Mouse (Mus musculus) G1E (cell line): ENCODE data around the gene Tbc1d16. TPM values are rescaled to one million over a fixed set of nuclear protein-coding genes. Genes with fewer than 3 reads are reported as not detected.

ENCODE experiments used
- ATAC-seq: 2 replicates; pipeline ENCODE4 v1.8.0; 2016; ENCODE audit warnings: mild to moderate bottlenecking; ENCODE audit not compliant: insufficient number of reproducible peaks, poor library complexity, low FRiP score, severe bottlenecking; ENCODE audit errors: extremely low read depth
- DNase-seq: peaks from one replicate; pipeline ENCODE4 v3.0.0; 2012; ENCODE audit warnings: low spot score
- H3K27me3 ChIP-seq: 2 replicates; pipeline ENCODE4 v1.6.1; 2012; ENCODE audit warnings: mild to moderate bottlenecking, low read length, inconsistent platforms; ENCODE audit not compliant: insufficient read depth
- H3K36me3 ChIP-seq: replicated peaks from 2 replicates; pipeline ENCODE3; 2012; ENCODE audit warnings: mild to moderate bottlenecking, inconsistent platforms
- H3K4me1 ChIP-seq: 2 replicates; pipeline ENCODE4 v1.6.1; 2012; ENCODE audit warnings: low read depth, low read length, inconsistent platforms, mixed read lengths; ENCODE audit not compliant: insufficient read depth
- H3K4me3 ChIP-seq: 2 replicates; pipeline ENCODE4 v1.5.1; 2012; ENCODE audit warnings: low read depth, mild to moderate bottlenecking, inconsistent platforms, low read length, moderate library complexity, mixed read lengths
- H3K9me3 ChIP-seq: replicated peaks from 2 replicates; pipeline ENCODE4 v1.6.1; 2012; ENCODE audit warnings: inconsistent platforms
- CTCF ChIP-seq: IDR thresholded peaks from 2 replicates; pipeline ENCODE4 v1.5.1; 2012; ENCODE audit warnings: low read depth, low read length, inconsistent platforms, mixed read lengths
- GATA1 ChIP-seq: IDR thresholded peaks from 2 replicates; pipeline ENCODE4 v1.6.1; 2012; ENCODE audit warnings: borderline replicate concordance, low read length, inconsistent platforms, mixed read lengths
- GATA2 ChIP-seq: IDR thresholded peaks from 2 replicates; pipeline ENCODE4 v1.6.1; 2012; ENCODE audit warnings: low read depth, low read length, inconsistent platforms, borderline replicate concordance
- POLR2AphosphoS5 ChIP-seq: IDR thresholded peaks from 2 replicates; pipeline ENCODE4 v1.6.1; 2012; ENCODE audit warnings: low read depth, low read length, inconsistent platforms; ENCODE audit not compliant: insufficient replicate concordance
- TAL1 ChIP-seq: conservative IDR thresholded peaks from 2 replicates; pipeline ENCODE4 v1.6.1; 2012; ENCODE audit warnings: low read depth, low read length, inconsistent platforms, mixed read lengths
- polyA plus RNA-seq: library from polyadenylated mRNA; stranded (reverse); fragments of >175 nt; gene quantifications from 2 replicates; pipeline ENCODE4 v1.2.3, GENCODE M21; 2012
- total RNA-seq, 2 experiments: library from RNA; stranded (forward) in 1 of 2; stranded (reverse) in 1 of 2; fragments of 200-1000 nt in 1 of 2; fragments of >200 nt in 1 of 2; fragmentation: Nextera tagmentation in 1 of 2; gene quantifications; 2 replicates each; pipeline ENCODE4 v1.2.3; 2014 to 2017

Tbc1d16 gene
- total and polyA plus RNA-seq, 3 experiments: 0.05 TPM; not detected in 2

- no peaks in the 10 kb centered on the region for H3K36me3 ChIP-seq
- no peaks in the 10 kb centered on the region; the same call in 1 of the 2 replicates for H3K27me3 ChIP-seq
- H3K4me1 ChIP-seq: no peaks in the 10 kb centered on the region
- H3K9me3 ChIP-seq: peaks cover 92% of the 10 kb centered on the region
- H3K4me3 ChIP-seq: no peak overlapping the region
- no peak for DNase-seq
- TF ChIP-seq POLR2AphosphoS5 (no peak), GATA2 (no peak), GATA1 (no peak)
- ATAC-seq: no peak
Observed at GRCm38 (mm10) chr11:119130081-119130765, 98.1 kb downstream of the Tbc1d16 start.

GRCm38 (mm10) chr11:119129281-119130058, 98.8 kb downstream of the Tbc1d16 start:
- Histone ChIP-seq H3K4me3 (peak overlapping the region; percentile 28; the same call in 1 of the 2 replicates), H3K27me3 (no peaks in the 10 kb centered on the region; the same call in 1 of the 2 replicates), H3K4me1 (no peaks in the 10 kb centered on the region), H3K9me3 (peaks cover 92% of the 10 kb centered on the region), H3K36me3 (no peaks in the 10 kb centered on the region)
- ATAC-seq (no peak), DNase-seq (no peak)
- TF ChIP-seq GATA2: no peak
- TF ChIP-seq TAL1: no peak
- no peak for TF ChIP-seq POLR2AphosphoS5
- TF ChIP-seq GATA1: no peak
- TF ChIP-seq CTCF: no peak

- no peaks in the 10 kb centered on the region for H3K36me3 ChIP-seq
- DNase-seq: no peak
- ATAC-seq: no peak
- no peaks in the 10 kb centered on the region; the same call in 1 of the 2 replicates for H3K27me3 ChIP-seq
- TF ChIP-seq CTCF (no peak), GATA2 (no peak), POLR2AphosphoS5 (no peak), GATA1 (no peak), TAL1 (no peak)
- H3K9me3 ChIP-seq: peaks cover 93% of the 10 kb centered on the region
- H3K4me1 ChIP-seq: no peaks in the 10 kb centered on the region
- H3K4me3 ChIP-seq: no peak overlapping the region
Observed at GRCm38 (mm10) chr11:119128668-119129280, 99.5 kb downstream of the Tbc1d16 start.

- DNase-seq (no peak), ATAC-seq (no peak)
- Histone ChIP-seq H3K27me3 (no peaks in the 10 kb centered on the region; the same call in 1 of the 2 replicates), H3K4me3 (no peak overlapping the region), H3K36me3 (no peaks in the 10 kb centered on the region), H3K9me3 (peaks cover 94% of the 10 kb centered on the region), H3K4me1 (no peaks in the 10 kb centered on the region)
- TF ChIP-seq GATA2 (no peak), CTCF (no peak), TAL1 (no peak), GATA1 (no peak), POLR2AphosphoS5 (no peak)
Observed at GRCm38 (mm10) chr11:119127686-119128473, 100.4 kb downstream of the Tbc1d16 start.

- no peak for DNase-seq
- ATAC-seq: no peak
- Histone ChIP-seq H3K4me1 (no peaks in the 10 kb centered on the region), H3K27me3 (no peaks in the 10 kb centered on the region; the same call in 1 of the 2 replicates), H3K4me3 (no peak overlapping the region), H3K9me3 (peaks cover 96% of the 10 kb centered on the region), H3K36me3 (no peaks in the 10 kb centered on the region)
- TF ChIP-seq POLR2AphosphoS5 (no peak), GATA2 (no peak), TAL1 (no peak), GATA1 (no peak), CTCF (no peak)
Observed at GRCm38 (mm10) chr11:119127147-119127546, 101.2 kb downstream of the Tbc1d16 start.
